Mouse (Mus musculus): ENCODE measurements around the gene Gm36176. TPM values are rescaled to one million over a fixed set of nuclear protein-coding genes. Genes with fewer than 3 reads are reported as not detected.
"Not testable (repeated sequence)": the region's sequence is repeated elsewhere in the genome, so short reads cannot be mapped to it uniquely, and the experiment has no call there.

The Gm36176 gene
- not detected in 2 replicates for polyA plus RNA-seq (2015; fragmentation: Nextera tagmentation; extraction: Ambion mirVana)

- Histone ChIP-seq H3K36me3 (no peaks in the 10 kb centered on the region), H3K4me1 (no peaks in the 10 kb centered on the region), H3K27me3 (no peaks in the 10 kb centered on the region), H3K4me3 (no peak within 1 kb of the TSS), H3K4me2 (no peak within 1 kb of the TSS), H3K9ac (no peak within 1 kb of the TSS), H3K27ac (no peak within 1 kb of the TSS), H3K9me3 (no peaks in the 10 kb centered on the region)
- ATAC-seq (ENCODE audit: insufficient number of reproducible peaks, low FRiP score, low TSS enrichment, low read depth), result no peak
- 81% methylated on average over 2 of the region's 3 CpGs for WGBS
These were observed at the start of gene Gm36176 for GRCm38 (mm10) chr10:77846503-77846902. TSS of gene Gm36176 (plus strand) at chr10:77846803.

GRCm38 (mm10) chr10:77797677-77798076 lies 48.9 kb upstream of the Gm36176 start:
- 19% methylated on average over 3 of the region's 3 CpGs for WGBS
- Histone ChIP-seq H3K27ac (no peak overlapping the region), H3K36me3 (no peaks in the 10 kb centered on the region), H3K4me1 (no peaks in the 10 kb centered on the region), H3K9ac (no peak overlapping the region), H3K4me2 (no peak overlapping the region), H3K9me3 (no peaks in the 10 kb centered on the region), H3K27me3 (no peaks in the 10 kb centered on the region), H3K4me3 (no peak overlapping the region)
- no peak for ATAC-seq (ENCODE audit: insufficient number of reproducible peaks, low FRiP score, low TSS enrichment, low read depth)

GRCm38 (mm10) chr10:77798164-77798920 lies 48.3 kb upstream of the Gm36176 start:
- 43% methylated on average over 3 of the region's 3 CpGs for WGBS
- not testable (repeated sequence) for H3K27ac ChIP-seq; ATAC-seq (ENCODE audit: insufficient number of reproducible peaks, low FRiP score, low TSS enrichment, low read depth)

GRCm38 (mm10) chr10:77798921-77799508 lies 47.6 kb upstream of the Gm36176 start, which contains the start of gene Gm19668:
TSS of gene Gm19668 (minus strand) at chr10:77799133.
- no peak for ATAC-seq (ENCODE audit: insufficient number of reproducible peaks, low FRiP score, low TSS enrichment, low read depth)
- Histone ChIP-seq H3K4me2 (no peak within 1 kb of the TSS), H3K36me3 (no peaks in the 10 kb centered on the region), H3K27ac (no peak within 1 kb of the TSS), H3K9me3 (no peaks in the 10 kb centered on the region), H3K9ac (no peak within 1 kb of the TSS), H3K4me1 (no peaks in the 10 kb centered on the region), H3K27me3 (no peaks in the 10 kb centered on the region), H3K4me3 (no peak within 1 kb of the TSS)
- 42% methylated on average over 8 of the region's 8 CpGs for WGBS

More at GRCm38 (mm10) chr10:77798164-77798920, 48.3 kb upstream of the Gm36176 start:
- not testable (repeated sequence) for H3K9ac ChIP-seq, H3K36me3 ChIP-seq, H3K4me3 ChIP-seq, H3K27me3 ChIP-seq, H3K4me2 ChIP-seq, H3K4me1 ChIP-seq, H3K9me3 ChIP-seq

DNA sequence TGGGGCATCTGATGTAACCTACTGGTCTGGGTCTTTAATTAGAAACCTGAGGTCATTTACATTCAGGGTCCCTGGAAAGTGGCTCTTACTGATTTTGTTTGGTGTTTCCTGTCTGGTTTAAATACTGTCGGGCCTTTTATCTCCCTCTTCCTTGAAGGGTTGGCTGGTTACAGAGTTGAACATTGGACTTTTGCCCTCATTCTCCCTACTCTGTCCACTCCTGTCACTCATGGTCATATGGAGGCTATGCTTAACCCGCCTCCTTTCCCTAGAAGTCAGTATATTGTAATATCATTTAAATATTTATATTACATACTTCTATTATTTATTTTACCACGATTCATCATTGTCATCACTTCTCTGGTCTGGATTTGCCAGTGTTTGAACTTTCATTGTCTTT lies 42.5 kb upstream of the Gm36176 start:
- H3K27me3 ChIP-seq, result no peaks in the 10 kb centered on the region
- H3K4me2 ChIP-seq, result no peak overlapping the region
- 76% methylated on average over 3 of the region's 3 CpGs for WGBS
- H3K9ac ChIP-seq, result no peak overlapping the region
- no peak overlapping the region for H3K4me3 ChIP-seq
- H3K4me1 ChIP-seq, result no peaks in the 10 kb centered on the region
- no peaks in the 10 kb centered on the region for H3K36me3 ChIP-seq
- H3K27ac ChIP-seq, result no peak overlapping the region
- ATAC-seq (ENCODE audit: insufficient number of reproducible peaks, low FRiP score, low TSS enrichment, low read depth), result no peak
- no peaks in the 10 kb centered on the region for H3K9me3 ChIP-seq

GRCm38 (mm10) chr10:77811743-77812142 lies 34.9 kb upstream of the Gm36176 start, which contains the start of gene Gm9507:
TSS of gene Gm9507 (minus strand) at chr10:77811843.
- Histone ChIP-seq H3K27ac (no peak within 1 kb of the TSS), H3K27me3 (no peaks in the 10 kb centered on the region), H3K9ac (no peak within 1 kb of the TSS), H3K4me3 (no peak within 1 kb of the TSS), H3K36me3 (no peaks in the 10 kb centered on the region), H3K9me3 (no peaks in the 10 kb centered on the region), H3K4me1 (no peaks in the 10 kb centered on the region), H3K4me2 (no peak within 1 kb of the TSS)
- 67% methylated on average over 5 of the region's 5 CpGs for WGBS
- no peak for ATAC-seq (ENCODE audit: insufficient number of reproducible peaks, low FRiP score, low TSS enrichment, low read depth)

DNA sequence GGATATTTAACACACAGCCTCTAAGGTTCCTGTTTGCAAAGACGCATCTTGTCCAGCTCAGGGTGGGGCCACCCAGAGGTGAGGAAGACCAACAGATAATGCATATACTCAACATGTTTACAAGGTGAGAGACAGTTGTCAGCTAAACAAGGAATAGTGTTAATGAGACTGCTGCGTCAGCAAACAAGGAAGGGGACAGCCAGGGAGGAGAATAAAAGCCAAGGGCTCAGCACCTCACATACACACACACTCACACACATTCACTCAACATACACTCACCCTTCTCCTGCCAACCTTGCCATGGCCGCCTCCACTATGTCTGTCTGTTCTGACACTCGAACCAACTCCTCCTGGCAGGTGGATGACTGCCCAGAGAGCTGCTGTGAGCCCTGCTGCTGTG lies 32.2 kb upstream of the Gm36176 start, which contains the start of gene Gm2696:
Gm2696 (plus strand) TSS at position 301 of the 400 bp plus-strand sequence.
- H3K36me3 ChIP-seq, result no peaks in the 10 kb centered on the region
- H3K4me1 ChIP-seq, result no peaks in the 10 kb centered on the region
- H3K9ac ChIP-seq, result no peak within 1 kb of the TSS
- H3K27me3 ChIP-seq, result no peaks in the 10 kb centered on the region
- H3K27ac ChIP-seq, result no peak within 1 kb of the TSS
- no peak for ATAC-seq (ENCODE audit: insufficient number of reproducible peaks, low FRiP score, low TSS enrichment, low read depth)
- H3K4me3 ChIP-seq, result no peak within 1 kb of the TSS
- no peak within 1 kb of the TSS for H3K4me2 ChIP-seq
- WGBS, result 46% methylated on average over 4 of the region's 4 CpGs
- H3K9me3 ChIP-seq, result no peaks in the 10 kb centered on the region

GRCm38 (mm10) chr10:77815514-77815913 lies 31.1 kb upstream of the Gm36176 start:
- no peaks in the 10 kb centered on the region for H3K27me3 ChIP-seq
- H3K4me2 ChIP-seq, result no peak overlapping the region
- H3K4me3 ChIP-seq, result no peak overlapping the region
- 20% methylated on average over 5 of the region's 5 CpGs for WGBS
- no peak overlapping the region for H3K27ac ChIP-seq
- no peaks in the 10 kb centered on the region for H3K4me1 ChIP-seq
- no peaks in the 10 kb centered on the region for H3K9me3 ChIP-seq
- no peaks in the 10 kb centered on the region for H3K36me3 ChIP-seq
- H3K9ac ChIP-seq, result no peak overlapping the region
- ATAC-seq (ENCODE audit: insufficient number of reproducible peaks, low FRiP score, low TSS enrichment, low read depth), result no peak

- H3K9ac ChIP-seq, result no peak overlapping the region
- peak; percentile 54; the same call in 1 of the 2 replicates for ATAC-seq (ENCODE audit: insufficient number of reproducible peaks, low FRiP score, low TSS enrichment, low read depth)
- H3K27ac ChIP-seq, result no peak overlapping the region
- no peak overlapping the region for H3K4me3 ChIP-seq
- no peaks in the 10 kb centered on the region for H3K9me3 ChIP-seq
- H3K4me2 ChIP-seq, result no peak overlapping the region
- H3K27me3 ChIP-seq, result no peaks in the 10 kb centered on the region
- H3K4me1 ChIP-seq, result no peaks in the 10 kb centered on the region
- H3K36me3 ChIP-seq, result no peaks in the 10 kb centered on the region
- WGBS, result 92% methylated on average over 4 of the region's 4 CpGs
These were observed 28.1 kb upstream of the Gm36176 start for GRCm38 (mm10) chr10:77818523-77818922.

DNA sequence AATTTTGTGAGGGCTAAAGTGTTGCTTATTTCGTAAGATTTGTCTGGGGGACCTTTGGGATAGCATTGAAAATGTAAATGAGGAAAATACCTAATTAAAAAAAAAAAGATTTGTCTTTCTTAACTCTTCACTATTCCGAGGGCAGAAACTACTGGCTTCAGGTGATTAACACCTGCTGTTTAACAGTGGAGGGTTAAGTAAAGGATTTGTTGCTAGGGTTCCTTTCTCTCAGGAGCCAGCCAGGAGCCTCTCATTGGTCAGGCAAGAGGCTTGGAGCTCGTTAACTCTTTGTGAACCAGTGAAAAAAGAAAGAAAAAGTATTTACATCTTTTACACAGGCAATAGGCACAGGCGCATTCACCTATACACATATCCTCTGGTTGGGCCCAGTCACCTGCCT lies 27.4 kb upstream of the Gm36176 start:
- 31% methylated on average over 4 of the region's 4 CpGs for WGBS
- no peak for ATAC-seq (ENCODE audit: insufficient number of reproducible peaks, low FRiP score, low TSS enrichment, low read depth)
- H3K9me3 ChIP-seq, result no peaks in the 10 kb centered on the region
- no peaks in the 10 kb centered on the region for H3K4me1 ChIP-seq
- H3K9ac ChIP-seq, result no peak overlapping the region
- H3K27ac ChIP-seq, result no peak overlapping the region
- H3K4me2 ChIP-seq, result no peak overlapping the region
- no peaks in the 10 kb centered on the region for H3K27me3 ChIP-seq
- H3K4me3 ChIP-seq, result no peak overlapping the region
- no peaks in the 10 kb centered on the region for H3K36me3 ChIP-seq

GRCm38 (mm10) chr10:77826951-77827350 lies 19.7 kb upstream of the Gm36176 start, which contains the start of gene Krtap10-4:
TSS of gene Krtap10-4 (minus strand) at chr10:77827095.
- Histone ChIP-seq H3K4me3 (no peak within 1 kb of the TSS), H3K27me3 (no peaks in the 10 kb centered on the region), H3K9me3 (no peaks in the 10 kb centered on the region), H3K4me2 (no peak within 1 kb of the TSS), H3K36me3 (no peaks in the 10 kb centered on the region), H3K9ac (no peak within 1 kb of the TSS), H3K4me1 (no peaks in the 10 kb centered on the region), H3K27ac (no peak within 1 kb of the TSS)
- WGBS, result 69% methylated on average over 6 of the region's 6 CpGs
- no peak for ATAC-seq (ENCODE audit: insufficient number of reproducible peaks, low FRiP score, low TSS enrichment, low read depth)

GRCm38 (mm10) chr10:77835647-77836046 lies 11.0 kb upstream of the Gm36176 start, which contains the start of gene Krtap10-10:
TSS of gene Krtap10-10 (plus strand) at chr10:77835947.
- no peak within 1 kb of the TSS for H3K4me2 ChIP-seq
- no peak within 1 kb of the TSS for H3K27ac ChIP-seq
- H3K4me3 ChIP-seq, result no peak within 1 kb of the TSS
- no peaks in the 10 kb centered on the region for H3K36me3 ChIP-seq
- ATAC-seq (ENCODE audit: insufficient number of reproducible peaks, low FRiP score, low TSS enrichment, low read depth), result no peak
- WGBS, result 68% methylated on average over 9 of the region's 9 CpGs
- no peak within 1 kb of the TSS for H3K9ac ChIP-seq
- no peaks in the 10 kb centered on the region for H3K4me1 ChIP-seq
- no peaks in the 10 kb centered on the region for H3K9me3 ChIP-seq
- H3K27me3 ChIP-seq, result no peaks in the 10 kb centered on the region

Measured in limb, embryonic 15.5 days (tissue).